Mouse (Mus musculus) left cerebral cortex, postnatal 10 days (tissue): ENCODE measurements around the gene Rilpl1. TPM values are rescaled to one million over a fixed set of nuclear protein-coding genes. Genes with fewer than 3 reads are reported as not detected.

Experiments
- DNase-seq, 2 experiments: peaks; one replicate each; pipeline ENCODE4 v3.0.0; 2021 to 2022; ENCODE audit warnings: low spot score in 2 of 2, mixed read lengths in 1 of 2; ENCODE audit errors: extremely low spot score in 1 of 2
- intact Hi-C: fragments of 180-260 bp; cut with DNase I; formaldehyde crosslinking; loops from one replicate; pipeline ENCODE4 v1.15.1; 2025
- total RNA-seq, 2 experiments: library from RNA; stranded (reverse); gene quantifications; 2 replicates each; pipeline ENCODE4 v1.2.3; 2021

Rilpl1 gene
- total RNA-seq, 2 experiments from 2014 or later = 24.6 to 26.7 TPM

GRCm38 (mm10) chr5:124499001-124499400, 32.2 kb downstream of the Rilpl1 start:
- intact Hi-C loops = no loop called here
- no peak for DNase-seq

- peak in 1 of 2 experiments; percentile 71 for DNase-seq
- intact Hi-C loops = no loop called here
Observed at GRCm38 (mm10) chr5:124498221-124498876, 32.8 kb downstream of the Rilpl1 start.

GRCm38 (mm10) chr5:124496614-124497514, 34.3 kb downstream of the Rilpl1 start:
- intact Hi-C loops = no loop called here
- DNase-seq = no peak

- DNase-seq = no peak
- intact Hi-C loops = no loop called here
Observed at GRCm38 (mm10) chr5:124495547-124495946, 35.6 kb downstream of the Rilpl1 start.

GRCm38 (mm10) chr5:124493455-124493854, 37.7 kb downstream of the Rilpl1 start:
- intact Hi-C loops = no loop called here
- no peak for DNase-seq

GRCm38 (mm10) chr5:124492618-124493017, 38.6 kb downstream of the Rilpl1 start:
- intact Hi-C loops = no loop called here
- no peak for DNase-seq

GRCm38 (mm10) chr5:124491732-124492131, 39.5 kb downstream of the Rilpl1 start:
- DNase-seq = no peak
- intact Hi-C loops = no loop called here

GRCm38 (mm10) chr5:124488885-124489284, 42.3 kb downstream of the Rilpl1 start:
- DNase-seq = no peak
- intact Hi-C loops = loop anchor here (5.0 kb wide), 1 partner anchor 43 kb away; the partner anchor contains the start of gene Rilpl1

GRCm38 (mm10) chr5:124485654-124486053, 45.5 kb downstream of the Rilpl1 start:
- intact Hi-C loops = loop anchor here (5.0 kb wide), 1 partner anchor 47 kb away; the partner anchor contains the start of gene Rilpl1

GRCm38 (mm10) chr5:124483655-124484396, 47.4 kb downstream of the Rilpl1 start:
- DNase-seq = no peak
- intact Hi-C loops = loop anchor here (5.0 kb wide), 1 partner anchor 37 kb away; no protein-coding TSS in a partner anchor

More at GRCm38 (mm10) chr5:124485654-124486053, 45.5 kb downstream of the Rilpl1 start:
- DNase-seq = no peak

- intact Hi-C loops = loop anchor here (5.0 kb wide), 1 partner anchor 36 kb away; no protein-coding TSS in a partner anchor
- peak; percentile 74 to 92 for DNase-seq
Observed at GRCm38 (mm10) chr5:124482966-124483654, 48.1 kb downstream of the Rilpl1 start, which contains the start of gene Snrnp35. Gene Snrnp35 (plus strand): TSS chr5:124483134.

- DNase-seq = no peak
- intact Hi-C loops = loop anchor here (5.0 kb wide), 1 partner anchor 35 kb away; no protein-coding TSS in a partner anchor
Observed at GRCm38 (mm10) chr5:124482436-124482965, 48.7 kb downstream of the Rilpl1 start.

GRCm38 (mm10) chr5:124481714-124482113, 49.5 kb downstream of the Rilpl1 start:
- intact Hi-C loops = loop anchor here (5.0 kb wide), 1 partner anchor 34 kb away; no protein-coding TSS in a partner anchor
- DNase-seq = no peak

GRCm38 (mm10) chr5:124480119-124480518, 51.1 kb downstream of the Rilpl1 start:
- DNase-seq = no peak
- intact Hi-C loops = loop anchor here (5.0 kb wide), 1 partner anchor 33 kb away; no protein-coding TSS in a partner anchor

GRCm38 (mm10) chr5:124478873-124479204, 52.4 kb downstream of the Rilpl1 start:
- intact Hi-C loops = no loop called here

GRCm38 (mm10) chr5:124470591-124471171, 60.5 kb downstream of the Rilpl1 start:
- intact Hi-C loops = no loop called here
- no peak for DNase-seq

More at GRCm38 (mm10) chr5:124478873-124479204, 52.4 kb downstream of the Rilpl1 start:
- no peak for DNase-seq

GRCm38 (mm10) chr5:124469486-124469885, 61.7 kb downstream of the Rilpl1 start:
- intact Hi-C loops = no loop called here
- no peak for DNase-seq

- intact Hi-C loops = no loop called here
- no peak for DNase-seq
Observed at GRCm38 (mm10) chr5:124468365-124468764, 62.8 kb downstream of the Rilpl1 start.
